Mouse (Mus musculus): Measurements from ENCODE around the gene Spin1.
"Not testable (repeated sequence)": the region's sequence is repeated elsewhere in the genome, so short reads cannot be mapped to it uniquely, and the experiment has no call there.

Gene Spin1

GRCm38 (mm10) chr13:51100233-51101015, at the start of gene Spin1:
Gene Spin1 (plus strand): TSS chr13:51100880.
- DNase-seq (ENCODE audit: low spot score) = peak; percentile 78

DNA sequence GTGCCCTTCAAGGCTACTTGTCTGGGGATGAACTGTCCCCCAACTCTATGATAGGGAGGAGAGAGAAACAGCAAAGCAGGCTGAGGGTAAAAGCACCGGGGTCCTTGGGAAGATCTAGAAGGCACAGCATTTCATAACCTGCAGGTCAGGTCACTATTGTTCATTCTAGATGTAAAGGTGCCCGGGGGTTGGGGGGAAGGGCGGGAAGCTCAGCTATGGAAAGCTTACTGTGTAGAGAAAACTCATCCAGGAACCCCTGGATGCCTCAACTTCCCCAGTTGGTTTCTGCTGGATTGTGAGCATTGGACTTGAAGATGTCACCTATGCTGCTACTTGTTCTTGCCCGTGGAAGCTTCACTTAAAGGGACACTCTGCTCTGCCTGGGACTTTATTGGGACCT, 49.7 kb upstream of the Spin1 start:
- DNase-seq (ENCODE audit: low spot score) = no peak

DNA sequence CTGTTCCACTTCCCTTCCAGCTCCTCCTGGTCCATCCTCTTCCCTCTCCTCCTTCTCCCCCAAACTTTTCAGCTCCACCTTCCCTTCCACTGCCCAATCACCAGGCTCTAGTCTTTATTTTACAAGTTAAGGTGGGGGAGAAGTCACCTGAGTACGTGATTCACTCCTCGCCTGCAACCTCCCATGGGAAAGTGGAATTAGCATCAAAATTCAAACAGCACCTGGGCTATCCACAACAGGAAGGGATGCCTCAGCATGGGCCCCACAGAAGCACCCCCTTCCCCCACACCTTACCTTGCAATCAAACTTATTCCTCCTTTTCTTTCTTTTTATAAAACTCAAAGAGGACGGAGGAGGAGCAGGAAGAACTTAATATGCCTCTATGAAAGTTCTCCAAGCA, 48.3 kb upstream of the Spin1 start:
- DNase-seq (ENCODE audit: low spot score) = no peak

- no peak for DNase-seq (ENCODE audit: low spot score)
Observed at GRCm38 (mm10) chr13:51063024-51063423, 37.7 kb upstream of the Spin1 start.

DNA sequence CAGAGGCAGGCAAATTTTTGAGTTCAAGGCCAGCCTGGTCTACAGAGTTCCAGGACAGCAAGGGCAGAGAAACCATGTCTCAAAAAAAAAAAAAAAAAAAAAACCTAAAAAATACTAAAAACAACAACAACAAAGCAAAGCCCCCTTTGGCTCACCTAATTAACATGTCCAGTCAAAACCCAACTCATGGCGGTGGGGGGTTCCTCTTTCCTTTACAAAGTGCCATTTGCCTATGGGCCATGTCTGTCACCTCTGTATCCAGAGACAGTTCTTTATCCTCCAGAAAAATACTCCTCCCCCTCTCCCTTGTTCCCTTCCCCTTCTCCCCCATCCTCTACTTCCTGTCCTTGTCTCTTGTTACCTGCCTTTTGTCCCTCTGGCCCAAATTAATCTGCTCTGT, 37.0 kb upstream of the Spin1 start:
- DNase-seq (ENCODE audit: low spot score) = no peak

DNA sequence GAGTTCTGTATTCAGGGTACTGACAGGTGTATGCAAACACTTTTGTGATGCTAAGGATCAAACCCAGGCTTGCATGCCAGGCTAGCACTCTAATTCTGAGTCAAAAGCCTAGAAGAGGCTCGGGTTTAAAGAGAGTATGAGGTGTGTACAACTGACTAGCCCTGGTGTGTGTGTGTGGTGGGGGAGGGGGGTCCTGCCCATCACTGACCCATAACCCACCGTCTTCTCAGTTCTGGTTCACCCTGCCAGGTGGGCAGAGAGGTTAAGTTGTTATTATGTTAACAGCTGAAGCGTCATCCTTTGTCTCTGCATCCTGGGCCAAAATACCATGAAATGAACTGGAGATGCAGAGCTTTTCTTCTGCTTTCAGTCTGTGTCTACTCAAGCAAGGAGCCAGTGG, 36.3 kb upstream of the Spin1 start:
- DNase-seq (ENCODE audit: low spot score) = no peak

DNA sequence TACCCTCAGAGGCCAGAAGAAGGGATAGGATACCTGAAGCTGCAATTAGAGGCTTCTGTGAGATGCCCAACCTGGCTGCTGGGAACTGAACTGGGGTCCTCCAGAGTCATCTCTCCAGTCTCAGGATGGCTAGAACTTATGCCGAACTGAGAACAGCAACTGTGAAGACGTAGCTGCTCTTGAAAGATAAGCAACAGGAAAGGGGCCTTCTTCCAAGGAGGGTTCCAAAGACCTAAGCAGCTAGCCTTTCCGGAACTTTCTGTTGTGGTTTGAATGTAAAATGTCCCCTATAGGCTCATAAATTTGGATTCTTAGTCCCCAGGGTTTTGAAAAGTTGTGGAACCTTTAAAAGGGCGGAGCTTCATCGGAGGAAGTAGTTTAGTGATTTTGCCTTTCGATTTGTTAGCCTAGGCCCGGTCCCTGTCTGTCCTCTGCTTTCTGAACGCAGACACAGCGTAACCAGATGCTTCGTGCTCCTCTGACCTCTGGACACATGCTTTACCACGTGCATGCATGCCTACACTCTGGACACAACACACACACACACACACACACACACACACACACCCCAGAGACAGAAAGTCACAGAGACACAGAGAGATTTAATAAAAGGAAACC, 29.5 kb upstream of the Spin1 start:
- no peak for DNase-seq (ENCODE audit: low spot score)

GRCm38 (mm10) chr13:51071763-51072276, 28.9 kb upstream of the Spin1 start:
- DNase-seq (ENCODE audit: low spot score) = no peak

DNA sequence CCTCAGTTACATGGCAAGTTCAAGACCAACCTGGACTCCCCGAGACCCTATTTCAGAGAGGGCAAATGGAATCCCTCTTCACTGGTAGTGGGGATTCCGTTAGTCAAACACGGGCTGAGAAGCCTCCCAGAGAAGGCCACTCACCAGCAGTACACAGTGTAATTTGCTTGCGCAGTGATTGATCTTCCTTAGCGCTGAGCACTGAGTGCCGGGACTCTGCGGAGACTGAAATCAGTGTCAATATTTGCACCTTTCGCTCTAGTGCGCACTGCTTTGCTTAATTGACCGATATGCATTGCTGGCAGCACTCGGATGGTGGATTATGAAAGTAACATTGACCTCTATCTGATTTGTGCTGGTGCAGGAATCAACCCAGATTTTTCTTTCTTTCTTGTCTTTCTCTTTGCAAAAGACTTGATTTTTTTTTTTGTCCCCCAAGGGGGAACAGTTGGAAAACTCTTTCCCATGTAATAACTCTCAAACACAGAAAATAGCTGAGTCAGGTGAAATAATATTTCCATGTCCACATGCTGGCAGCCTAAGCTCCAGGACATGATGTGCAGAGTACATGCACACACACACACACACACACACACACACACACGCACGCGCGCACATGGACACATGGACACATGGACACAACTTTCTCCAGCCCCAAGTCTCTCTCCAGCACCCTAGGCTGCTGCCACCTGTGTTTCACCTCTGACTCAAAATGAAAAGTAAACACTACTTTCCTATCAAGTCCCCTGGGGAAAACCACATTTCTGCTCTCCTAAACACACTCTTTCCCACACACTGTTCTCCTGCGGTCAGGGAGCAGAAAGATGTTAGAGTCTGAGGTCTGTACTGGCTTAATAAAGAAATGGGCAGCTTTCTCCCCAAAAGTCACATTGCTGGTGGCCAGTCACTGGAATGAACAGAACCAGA, 27.5 kb upstream of the Spin1 start:
- no peak for DNase-seq (ENCODE audit: low spot score)

GRCm38 (mm10) chr13:51074081-51074680, 26.5 kb upstream of the Spin1 start:
- no peak for DNase-seq (ENCODE audit: low spot score)

DNA sequence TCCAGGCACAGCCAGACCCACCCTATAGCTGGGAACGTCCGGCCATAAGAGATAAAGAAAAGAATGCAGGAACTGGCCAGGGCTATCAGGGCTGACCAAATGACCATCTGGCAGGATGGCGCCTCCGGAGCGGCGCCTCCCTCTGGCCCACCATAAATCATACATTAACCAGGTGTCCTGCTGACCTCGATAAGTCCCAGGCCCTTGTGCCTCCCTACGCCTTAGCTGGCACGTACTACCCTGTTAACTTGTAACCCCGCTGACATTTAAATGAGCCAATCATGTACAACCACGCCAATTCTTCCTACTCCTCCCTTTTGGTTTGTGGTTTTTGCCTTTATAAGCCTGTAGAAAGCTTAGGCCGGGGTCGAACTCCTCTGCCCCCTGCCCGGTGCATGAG, 24.5 kb upstream of the Spin1 start:
- DNase-seq (ENCODE audit: low spot score) = not testable (repeated sequence)

DNA sequence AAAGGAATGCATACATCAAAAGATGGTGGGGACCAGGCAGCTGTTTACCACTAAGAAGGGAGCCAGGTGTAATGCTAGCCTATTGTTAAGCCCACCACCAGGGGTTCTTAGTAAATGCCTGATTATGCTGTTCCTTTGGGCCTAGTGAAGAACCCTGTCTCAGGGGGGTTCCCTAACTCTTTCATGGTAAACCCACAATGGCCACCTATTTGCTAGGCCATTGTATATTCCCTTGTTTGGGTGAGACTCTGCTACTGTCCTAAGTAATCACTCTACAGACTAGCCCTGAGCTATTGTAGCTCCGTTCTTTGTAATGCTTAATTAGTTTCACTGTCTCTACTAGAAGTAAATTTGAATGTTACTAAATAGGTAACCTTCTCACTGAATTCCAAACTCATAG, 22.1 kb upstream of the Spin1 start:
- not testable (repeated sequence) for DNase-seq (ENCODE audit: low spot score)

DNA sequence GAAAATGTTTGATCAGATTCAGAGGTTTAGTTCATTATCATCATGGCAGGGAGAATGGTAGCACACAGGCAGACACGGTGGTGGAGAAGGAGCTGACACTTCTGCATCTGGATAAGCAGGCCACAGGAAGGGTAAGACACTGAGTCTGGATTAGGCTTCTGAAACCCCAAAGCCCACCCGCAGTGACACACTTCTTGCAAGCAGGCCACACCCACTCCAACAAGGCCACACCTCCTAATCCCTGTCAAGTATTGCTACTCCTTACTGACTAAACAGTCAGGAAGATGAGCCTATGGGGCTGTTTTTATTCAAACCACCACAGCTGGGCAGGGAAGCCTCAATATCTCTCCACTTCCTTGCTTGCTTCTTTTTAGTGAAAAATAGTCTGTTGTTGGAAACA, 19.9 kb upstream of the Spin1 start:
- no peak for DNase-seq (ENCODE audit: low spot score)

- no peak for DNase-seq (ENCODE audit: low spot score)
Observed at GRCm38 (mm10) chr13:51084241-51084640, 16.4 kb upstream of the Spin1 start.

GRCm38 (mm10) chr13:51085941-51086340, 14.7 kb upstream of the Spin1 start:
- DNase-seq (ENCODE audit: low spot score) = no peak

DNA sequence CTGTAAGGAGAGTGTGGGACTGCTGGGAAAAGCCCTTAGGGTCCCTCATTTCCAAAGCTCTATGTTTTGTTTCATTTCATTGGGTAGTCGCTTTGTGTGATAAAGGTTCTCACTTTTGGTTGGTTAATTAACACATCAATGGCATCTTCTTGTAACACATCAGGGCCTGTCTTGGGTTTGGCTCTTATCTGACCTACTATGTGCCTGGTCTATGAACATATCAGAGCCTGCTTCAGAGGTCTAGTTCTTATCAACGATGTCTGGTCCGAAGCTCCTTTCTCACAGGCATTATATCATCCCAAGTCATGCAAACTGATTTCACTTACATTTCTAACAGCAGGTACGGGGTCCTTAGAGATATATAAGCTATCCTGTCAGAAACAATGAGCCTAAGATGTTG, 13.4 kb upstream of the Spin1 start:
- no peak for DNase-seq (ENCODE audit: low spot score)

DNA sequence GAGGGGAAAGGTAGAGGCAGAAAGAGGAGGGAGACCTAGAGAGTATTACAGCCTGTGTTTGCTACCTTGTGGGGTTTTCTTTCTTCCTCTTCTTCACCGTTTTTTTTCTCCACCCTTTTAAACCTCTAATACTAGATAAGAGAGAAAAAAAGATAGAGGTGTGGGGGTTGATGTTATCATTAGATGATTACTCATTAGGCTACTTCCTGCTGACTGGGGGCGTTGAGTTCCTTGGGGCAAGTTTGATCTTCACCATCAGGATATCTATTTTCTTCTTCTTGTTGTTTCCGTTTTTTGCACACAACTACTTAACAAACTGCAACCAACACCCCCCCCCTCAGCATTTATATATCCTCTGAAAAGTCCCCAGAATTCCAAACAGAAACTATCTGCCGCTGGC, 12.5 kb upstream of the Spin1 start:
- DNase-seq (ENCODE audit: low spot score) = no peak

DNA sequence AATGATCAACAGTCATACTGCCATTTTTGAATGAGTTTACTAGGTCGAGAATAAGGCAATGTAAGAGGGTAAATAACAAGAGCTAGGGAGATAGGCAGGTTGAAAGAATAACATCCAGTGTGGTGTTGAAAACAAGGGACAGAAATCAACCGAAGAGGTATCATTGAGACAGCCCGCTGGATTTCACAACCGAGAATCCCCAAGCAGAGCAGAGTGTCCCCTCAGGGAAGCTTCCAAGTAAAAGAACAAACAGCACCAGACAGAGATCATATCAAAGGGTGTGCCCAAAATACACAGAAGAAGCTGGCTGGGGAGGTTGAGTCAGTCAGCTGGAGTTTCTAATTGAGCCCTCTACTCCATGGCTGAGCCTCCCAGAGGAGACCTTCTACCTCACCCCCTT, 11.6 kb upstream of the Spin1 start:
- DNase-seq (ENCODE audit: low spot score) = no peak

DNA sequence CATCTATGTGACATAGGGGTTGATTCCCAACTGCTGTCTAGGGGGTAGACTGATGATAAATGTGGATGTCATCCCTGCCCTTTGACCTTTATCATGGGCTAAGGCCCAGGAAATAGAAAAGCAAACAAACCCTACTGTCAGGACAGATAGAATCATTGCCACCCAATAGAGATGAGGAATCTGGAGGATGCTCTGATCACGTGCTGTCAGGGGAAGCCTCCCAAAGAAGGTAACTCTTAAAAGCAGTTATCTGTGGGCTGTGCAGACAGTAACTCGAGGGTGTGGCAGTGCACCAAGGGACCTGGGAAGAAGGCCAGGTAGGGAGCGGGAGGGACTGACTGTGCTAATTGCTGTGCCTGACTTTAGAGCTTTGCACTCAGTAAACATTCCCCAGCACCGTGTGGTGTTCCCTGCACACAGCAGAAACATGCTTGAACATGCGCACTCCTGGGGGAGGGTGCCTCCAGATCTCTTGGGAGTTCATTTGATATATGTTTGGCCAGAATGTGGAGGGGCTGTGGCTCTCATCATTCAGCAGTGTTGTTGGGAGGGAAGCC, 10.5 kb upstream of the Spin1 start:
- DNase-seq (ENCODE audit: low spot score) = no peak

GRCm38 (mm10) chr13:51093430-51093829, 7.2 kb upstream of the Spin1 start:
- DNase-seq (ENCODE audit: low spot score) = no peak

DNA sequence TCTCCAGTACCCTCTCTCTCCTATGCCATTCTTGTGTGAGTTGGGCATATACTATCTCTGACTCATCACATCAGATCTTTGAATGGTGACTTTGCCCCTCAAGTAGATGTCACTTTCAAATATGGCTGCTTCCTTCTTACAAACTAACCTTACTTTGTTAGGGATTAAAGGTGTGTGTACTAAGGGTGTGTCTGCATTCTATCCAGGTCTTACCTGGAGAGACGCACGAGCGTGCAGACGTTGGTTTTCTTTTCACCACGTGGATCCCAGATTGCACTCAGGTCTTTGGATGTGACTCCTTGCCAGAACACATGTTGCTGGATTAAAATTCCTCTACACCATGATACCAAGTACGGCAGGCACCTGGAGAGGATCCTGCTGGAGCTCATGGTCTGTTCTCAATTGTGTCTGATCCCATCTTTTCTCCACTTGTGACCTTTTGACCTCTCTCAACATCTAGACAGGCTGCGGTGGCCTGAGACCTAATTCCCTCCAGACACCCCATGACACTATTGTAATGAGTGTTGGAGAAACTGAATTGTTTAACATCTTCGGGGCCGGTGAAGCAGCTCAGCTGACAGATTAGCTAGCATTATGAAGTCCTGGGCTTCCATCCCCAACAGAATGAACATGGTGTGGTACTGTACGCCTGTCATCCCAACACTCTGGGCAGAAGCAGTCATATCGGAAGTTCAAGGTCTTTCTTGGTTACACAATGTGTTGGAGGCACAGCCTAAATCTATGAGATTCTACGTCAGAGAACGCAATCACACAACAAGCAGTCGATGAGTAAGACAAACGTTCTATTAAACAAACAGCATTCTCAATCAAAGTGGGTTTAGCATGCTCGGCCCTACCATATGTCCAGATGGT, 6.1 kb upstream of the Spin1 start:
- DNase-seq (ENCODE audit: low spot score) = no peak
